Mouse (Mus musculus) liver, postnatal 0 days (tissue): ENCODE results near the gene Map2k2. TPM values are rescaled to one million over a fixed set of nuclear protein-coding genes. Genes with fewer than 3 reads are reported as not detected.

Source experiments
- ATAC-seq: fragments of 200-750 bp; cut with Nextera tagmentation; 2 replicates; pipeline ENCODE4 v1.8.0; 2017; ENCODE audit warnings: mild to moderate bottlenecking, moderate library complexity
- DNase-seq: peaks from one replicate; pipeline ENCODE4 v3.0.0-alpha.2; 2016
- H3K27ac ChIP-seq: fragments of 300-500 bp; sonication (generic); 2 replicates; pipeline ENCODE4 v1.5.1; 2014; ENCODE audit warnings: antibody characterized with exemption, moderate library complexity, mild to moderate bottlenecking, low read depth
- H3K27me3 ChIP-seq: fragments of 300-500 bp; sonication (generic); 2 replicates; pipeline ENCODE4 v1.6.1; 2014; ENCODE audit warnings: low read length, control low read depth, mixed read lengths; ENCODE audit not compliant: insufficient read depth
- H3K36me3 ChIP-seq: fragments of 300-500 bp; sonication (generic); replicated peaks from 2 replicates; pipeline ENCODE4 v1.6.1; 2014; ENCODE audit warnings: mild to moderate bottlenecking, control low read depth, low read length, moderate library complexity, mixed read lengths; ENCODE audit not compliant: insufficient read depth
- H3K4me1 ChIP-seq: fragments of 300-500 bp; sonication (generic); 2 replicates; pipeline ENCODE4 v1.6.1; 2014; ENCODE audit warnings: antibody characterized with exemption, mild to moderate bottlenecking, control low read depth; ENCODE audit not compliant: insufficient read depth
- H3K4me2 ChIP-seq: fragments of 300-500 bp; sonication (generic); 2 replicates; pipeline ENCODE4 v1.6.1; 2014; ENCODE audit warnings: low read depth, mild to moderate bottlenecking, low read length, moderate library complexity, mixed read lengths
- H3K4me3 ChIP-seq: fragments of 300-500 bp; sonication (generic); 2 replicates; pipeline ENCODE4 v1.5.1; 2014; ENCODE audit warnings: low read depth, low read length
- H3K9ac ChIP-seq: fragments of 300-500 bp; sonication (generic); replicated peaks from 2 replicates; pipeline ENCODE4 v1.6.1; 2014; ENCODE audit warnings: mild to moderate bottlenecking, moderate library complexity
- H3K9me3 ChIP-seq: fragments of 300-500 bp; sonication (generic); 2 replicates; pipeline ENCODE4 v1.6.1; 2016; ENCODE audit warnings: mild to moderate bottlenecking, control low read depth, low read length, mixed read lengths
- CTCF ChIP-seq: sonication (generic); IDR thresholded peaks from 2 replicates; pipeline ENCODE4 v1.5.1; 2016; ENCODE audit warnings: antibody characterized with exemption, low read depth
- EP300 ChIP-seq: IDR thresholded peaks from 2 replicates; pipeline ENCODE4 v1.6.1; 2016; ENCODE audit warnings: antibody characterized with exemption, low read depth, mild to moderate bottlenecking
- WGBS: fragments of 180-500 bp; shearing (Covaris S2); extraction: QIAGEN DNeasy Blood & Tissue Kit; methylation state at CpG from one replicate; pipeline ENCODE4 v1.1.7; 2014; ENCODE audit not compliant: insufficient replicate concordance; 5-methylcytosine and 5-hydroxymethylcytosine counted together
- polyA plus RNA-seq: library from polyadenylated mRNA; unstranded; fragments of >200 nt; fragmentation: Nextera tagmentation; extraction: Ambion mirVana; gene quantifications from 2 replicates; pipeline ENCODE4 v1.2.1, GENCODE M21; 2015

Map2k2 gene
- polyA plus RNA-seq, 1 experiment from 2014 or later: 93.9 TPM

DNA sequence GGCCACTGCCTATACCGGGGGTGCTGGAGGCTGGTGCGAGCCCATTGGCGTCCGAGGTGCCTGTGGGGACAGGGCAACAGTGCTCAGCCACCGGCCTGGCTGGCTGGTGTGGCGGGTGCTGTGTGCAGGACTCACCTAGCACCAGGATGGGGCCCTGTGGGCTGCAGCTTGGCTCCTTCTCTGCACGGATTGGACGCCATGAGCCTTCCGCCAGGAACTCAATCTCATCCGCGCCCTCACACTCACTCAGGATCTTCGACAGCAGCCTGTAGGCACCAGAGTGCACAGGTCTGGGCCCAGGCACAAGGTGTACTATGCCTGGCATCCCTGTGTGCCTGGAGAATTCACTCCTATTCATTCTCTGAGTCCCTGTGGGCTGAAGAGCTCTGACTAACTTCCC, 48.6 kb downstream of the Map2k2 start:
- H3K27ac ChIP-seq: no peak overlapping the region
- H3K4me1 ChIP-seq: peaks cover 4% of the 10 kb centered on the region
- 85% methylated on average over 12 of the region's 12 CpGs for WGBS
- no peak overlapping the region for H3K9ac ChIP-seq
- H3K36me3 ChIP-seq: peaks cover 78% of the 10 kb centered on the region
- no peak overlapping the region for H3K4me2 ChIP-seq
- TF ChIP-seq EP300 (no peak), CTCF (no peak)
- no peak overlapping the region for H3K4me3 ChIP-seq
- H3K9me3 ChIP-seq: no peaks in the 10 kb centered on the region
- ATAC-seq: no peak
- no peak for DNase-seq
- no peaks in the 10 kb centered on the region for H3K27me3 ChIP-seq

- H3K36me3 ChIP-seq: peaks cover 74% of the 10 kb centered on the region
- H3K9me3 ChIP-seq: no peaks in the 10 kb centered on the region
- H3K4me2 ChIP-seq: no peak overlapping the region
- H3K27ac ChIP-seq: no peak overlapping the region
- H3K4me3 ChIP-seq: no peak overlapping the region
- DNase-seq: no peak
- ATAC-seq: no peak
- WGBS: 92% methylated on average over 6 of the region's 6 CpGs
- H3K27me3 ChIP-seq: no peaks in the 10 kb centered on the region
- H3K4me1 ChIP-seq: peaks cover 4% of the 10 kb centered on the region
- H3K9ac ChIP-seq: no peak overlapping the region
- TF ChIP-seq EP300 (no peak), CTCF (no peak)
Measured at GRCm38 (mm10) chr10:81154736-81155135, 49.0 kb downstream of the Map2k2 start.

DNA sequence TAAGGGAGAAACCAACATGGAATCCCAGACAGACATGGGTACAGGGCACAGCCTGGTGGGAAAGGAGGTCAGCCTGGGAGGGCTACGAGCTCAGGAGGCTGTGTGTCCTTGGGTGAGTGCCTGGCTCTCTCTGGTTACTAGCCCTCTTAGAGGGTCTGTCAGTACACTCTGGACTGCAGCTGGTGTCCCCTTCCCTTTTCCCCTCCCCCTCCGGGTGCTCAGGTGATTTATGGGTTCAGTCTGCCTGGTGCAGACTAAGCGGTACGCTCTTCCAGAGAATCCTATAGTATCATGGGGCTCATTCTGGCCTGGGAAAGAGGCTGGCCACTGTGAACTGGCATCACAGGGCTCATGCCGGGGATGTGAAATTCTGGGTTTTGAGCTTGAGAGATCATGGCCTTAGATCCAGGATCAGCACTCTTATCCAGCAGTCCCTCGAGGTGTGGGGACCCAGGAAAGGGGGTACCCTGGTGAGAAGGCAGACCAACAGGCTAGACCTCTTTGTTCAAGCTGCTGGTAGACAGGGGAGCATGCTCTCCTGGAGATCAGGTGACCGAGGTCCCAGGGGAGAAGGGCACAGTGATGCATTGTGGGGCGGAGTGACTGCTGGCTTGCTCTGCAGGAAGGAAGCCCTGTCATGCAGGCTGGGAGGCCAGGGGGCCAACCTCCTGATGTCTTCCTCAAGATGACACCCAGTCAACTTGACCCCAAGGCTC, 56.0 kb downstream of the Map2k2 start:
- Histone ChIP-seq H3K9ac (no peak overlapping the region), H3K4me3 (no peak overlapping the region), H3K9me3 (no peaks in the 10 kb centered on the region), H3K27me3 (no peaks in the 10 kb centered on the region), H3K4me2 (0 out of 2 replicates have a peak overlapping the region, but pooled peaks have one; percentile 18), H3K4me1 (peaks cover 19% of the 10 kb centered on the region), H3K36me3 (peaks cover 34% of the 10 kb centered on the region), H3K27ac (peak overlapping the region; percentile 11; the same call in 1 of the 2 replicates)
- ATAC-seq (peak; percentile 50), DNase-seq (peak; percentile 69)
- no peak for TF ChIP-seq CTCF
- no peak for TF ChIP-seq EP300
- WGBS: 70% methylated on average over 8 of the region's 8 CpGs

DNA sequence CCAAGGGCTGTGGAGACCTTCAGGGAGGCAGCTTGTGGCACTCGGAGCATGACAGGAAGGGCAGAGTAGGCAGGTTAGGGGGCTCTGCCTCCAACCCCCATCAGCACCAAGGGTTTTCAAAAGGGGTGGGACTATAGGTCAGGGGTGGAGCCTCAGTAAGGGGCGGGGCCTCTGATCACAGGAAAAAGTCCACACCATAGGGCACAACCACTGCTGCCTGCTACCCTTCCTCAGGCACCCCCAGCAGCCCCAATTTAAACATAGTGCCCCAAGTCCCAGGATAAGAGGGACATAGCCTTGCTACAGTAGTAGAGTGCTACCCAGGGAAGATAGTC, 56.6 kb downstream of the Map2k2 start:
- 16% methylated on average over 1 of the region's 2 CpGs for WGBS
- 0 out of 2 replicates have a peak overlapping the region, but pooled peaks have one; percentile 11 for H3K27ac ChIP-seq

GRCm38 (mm10) chr10:81165118-81165517, 59.4 kb downstream of the Map2k2 start:
- H3K4me3 ChIP-seq: no peak overlapping the region
- H3K9ac ChIP-seq: no peak overlapping the region; the same call in 1 of the 2 replicates
- no peaks in the 10 kb centered on the region for H3K9me3 ChIP-seq
- DNase-seq (no peak), ATAC-seq (no peak)
- 80% methylated on average over 8 of the region's 8 CpGs for WGBS
- peaks cover 30% of the 10 kb centered on the region for H3K4me1 ChIP-seq
- H3K36me3 ChIP-seq: peaks cover 16% of the 10 kb centered on the region; the same call in 1 of the 2 replicates
- no peak overlapping the region for H3K4me2 ChIP-seq
- H3K27ac ChIP-seq: no peak overlapping the region
- H3K27me3 ChIP-seq: no peaks in the 10 kb centered on the region
- TF ChIP-seq EP300 (no peak), CTCF (no peak)

More for the DNA sequence above, 56.6 kb downstream of the Map2k2 start:
- peak; percentile 45 for ATAC-seq
- Histone ChIP-seq H3K9me3 (no peaks in the 10 kb centered on the region), H3K4me3 (no peak overlapping the region), H3K27me3 (no peaks in the 10 kb centered on the region), H3K36me3 (peaks cover 28% of the 10 kb centered on the region), H3K4me2 (0 out of 2 replicates have a peak overlapping the region, but pooled peaks have one; percentile 18), H3K9ac (0 out of 2 replicates have a peak overlapping the region, but pooled peaks have one; percentile 21), H3K4me1 (peaks cover 22% of the 10 kb centered on the region)
- DNase-seq: no peak
- TF ChIP-seq EP300 (no peak), CTCF (no peak)

DNA sequence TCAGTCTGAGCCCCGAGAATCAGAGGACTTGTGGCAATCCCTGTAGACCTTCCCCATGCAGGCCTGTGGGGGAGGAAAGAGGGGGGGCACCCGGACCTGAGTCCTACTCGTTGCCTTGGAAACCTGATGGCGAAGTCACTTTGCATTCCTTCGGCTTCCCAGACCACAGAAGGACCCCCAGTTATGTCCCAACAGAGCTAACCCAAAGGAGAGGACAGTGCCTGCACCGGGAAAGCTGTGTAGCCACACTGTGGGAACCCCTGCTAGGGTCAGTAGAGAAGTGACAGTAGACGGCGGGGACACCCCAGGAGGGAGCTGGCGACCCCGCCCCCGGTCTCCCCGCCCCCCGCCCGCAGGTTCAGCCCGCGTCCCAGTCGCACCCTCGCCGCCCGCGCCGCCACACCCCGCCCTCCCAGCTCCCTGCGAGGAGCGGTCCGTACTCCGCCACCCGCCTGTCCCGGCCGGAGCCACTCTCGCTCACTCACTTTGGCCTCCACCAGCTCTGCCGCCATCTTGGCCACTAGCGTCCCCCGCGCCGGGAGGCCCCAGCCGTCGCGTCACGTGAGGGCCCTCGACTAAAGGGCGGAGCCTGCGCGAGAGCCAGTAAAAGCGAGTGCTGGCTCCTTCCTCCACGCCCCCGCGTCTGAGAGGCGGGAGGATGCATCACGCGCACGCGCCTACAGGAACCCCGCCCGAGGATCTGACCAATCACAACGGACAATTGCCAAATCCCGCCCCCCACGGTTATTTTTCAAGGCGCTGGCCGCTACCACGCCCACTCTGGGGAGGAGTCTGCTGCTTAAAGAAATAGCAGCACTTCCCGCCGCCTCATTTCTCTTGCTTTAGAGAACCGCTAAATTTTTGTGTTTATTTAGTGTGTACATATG, 61.7 kb downstream of the Map2k2 start, which contains the start of gene Pias4:
Gene Pias4 (minus strand): TSS at position 724 of the 887 bp plus-strand sequence.
- H3K27me3 ChIP-seq: no peaks in the 10 kb centered on the region
- peak within 1 kb of the TSS; percentile 86 for H3K9ac ChIP-seq
- H3K36me3 ChIP-seq: peaks cover 11% of the 10 kb centered on the region; the same call in 1 of the 2 replicates
- 2% methylated on average over 59 of the region's 64 CpGs for WGBS
- peaks cover 20% of the 10 kb centered on the region for H3K4me1 ChIP-seq
- DNase-seq: peak; percentile 100
- peak within 1 kb of the TSS; percentile 83 for H3K4me3 ChIP-seq
- H3K27ac ChIP-seq: peak within 1 kb of the TSS; percentile 88
- TF ChIP-seq CTCF (no peak), EP300 (no peak)
- H3K9me3 ChIP-seq: no peaks in the 10 kb centered on the region
- ATAC-seq: peak; percentile 91
- peak within 1 kb of the TSS; percentile 91 for H3K4me2 ChIP-seq
